Mouse (Mus musculus) forebrain, embryonic 11.5 days (tissue): ENCODE measurements around the gene Gpr160. TPM values are rescaled to one million over a fixed set of nuclear protein-coding genes. Genes with fewer than 3 reads are reported as not detected.

ENCODE experiments used
- ATAC-seq: fragments of 200-750 bp; cut with Nextera tagmentation; replicated peaks from 2 replicates; pipeline ENCODE4 v1.8.0; 2017; ENCODE audit warnings: moderate TSS enrichment; ENCODE audit not compliant: low FRiP score
- DNase-seq: peaks from one replicate; pipeline ENCODE4 v3.0.0-alpha.2; 2017; ENCODE audit warnings: low spot score
- H3K27ac ChIP-seq: fragments of 300-500 bp; sonication (generic); 2 replicates; pipeline ENCODE4 v1.5.1; 2014; ENCODE audit warnings: low read depth, low read length
- H3K27me3 ChIP-seq: fragments of 300-500 bp; sonication (generic); 2 replicates; pipeline ENCODE4 v1.6.1; 2014; ENCODE audit warnings: mild to moderate bottlenecking, low read length, mixed read lengths; ENCODE audit not compliant: control insufficient read depth, insufficient read depth
- H3K36me3 ChIP-seq: fragments of 300-500 bp; sonication (generic); 2 replicates; pipeline ENCODE4 v1.6.1; 2014; ENCODE audit warnings: mild to moderate bottlenecking, low read length, moderate library complexity, mixed read lengths; ENCODE audit not compliant: control insufficient read depth, insufficient read depth
- H3K4me1 ChIP-seq: fragments of 300-500 bp; sonication (generic); replicated peaks from 2 replicates; pipeline ENCODE4 v1.6.1; 2014; ENCODE audit warnings: low read length, mixed read lengths; ENCODE audit not compliant: control insufficient read depth, insufficient read depth
- H3K4me2 ChIP-seq: fragments of 300-500 bp; sonication (generic); 2 replicates; pipeline ENCODE4 v1.6.1; 2014; ENCODE audit warnings: low read depth, mild to moderate bottlenecking, low read length, moderate library complexity, mixed read lengths; ENCODE audit not compliant: severe bottlenecking
- H3K4me3 ChIP-seq: fragments of 300-500 bp; sonication (generic); 2 replicates; pipeline ENCODE4 v1.5.1; 2014; ENCODE audit warnings: low read depth, low read length
- H3K9ac ChIP-seq: fragments of 300-500 bp; sonication (generic); 2 replicates; pipeline ENCODE4 v1.6.1; 2014; ENCODE audit warnings: low read length
- H3K9me3 ChIP-seq: fragments of 300-500 bp; sonication (generic); 2 replicates; pipeline ENCODE4 v1.6.1; 2016; ENCODE audit warnings: low read length, mixed read lengths; ENCODE audit not compliant: control insufficient read depth
- WGBS: fragments of 180-500 bp; shearing (Covaris S2); extraction: QIAGEN DNeasy Blood & Tissue Kit; methylation state at CpG from one replicate; pipeline ENCODE4 v1.1.7; 2014; 5-methylcytosine and 5-hydroxymethylcytosine counted together
- polyA plus RNA-seq: library from polyadenylated mRNA; unstranded; fragments of >200 nt; fragmentation: Nextera tagmentation; extraction: Ambion mirVana; gene quantifications from 2 replicates; pipeline ENCODE4 v1.2.1, GENCODE M21; 2014

The Gpr160 gene
- polyA plus RNA-seq, 1 experiment from 2014 or later = 1.4 TPM

- Histone ChIP-seq H3K4me3 (no peak overlapping the region), H3K9me3 (no peaks in the 10 kb centered on the region), H3K27ac (no peak overlapping the region), H3K27me3 (no peaks in the 10 kb centered on the region), H3K9ac (no peak overlapping the region), H3K36me3 (no peaks in the 10 kb centered on the region; the same call in 1 of the 2 replicates), H3K4me1 (no peaks in the 10 kb centered on the region), H3K4me2 (no peak overlapping the region)
- DNase-seq (no peak), ATAC-seq (no peak)
- WGBS = 37% methylated on average over 3 of the region's 3 CpGs
Observed at GRCm38 (mm10) chr3:30929828-30930227, 74.1 kb downstream of the Gpr160 start.

DNA sequence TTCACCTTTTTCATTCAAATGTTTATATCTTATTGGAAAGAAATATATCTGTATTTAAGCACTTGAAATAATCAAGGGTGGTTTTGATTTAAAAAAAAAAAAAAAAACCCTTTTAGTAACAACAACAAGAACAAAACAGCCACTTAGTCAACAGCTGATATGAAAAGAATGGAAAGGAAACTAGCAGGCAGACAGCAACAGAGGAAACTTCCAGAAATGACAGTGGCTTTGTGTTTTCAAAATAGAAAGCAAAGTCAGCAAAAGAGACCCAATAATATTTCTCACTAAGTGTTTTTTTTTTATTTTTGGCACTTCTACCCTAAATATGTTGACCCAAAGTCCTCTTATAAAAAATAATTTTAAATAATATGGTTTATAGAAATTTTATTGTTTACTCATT is 78.6 kb downstream of the Gpr160 start:
- H3K4me1 ChIP-seq = no peaks in the 10 kb centered on the region
- H3K4me2 ChIP-seq = no peak overlapping the region
- H3K9ac ChIP-seq = no peak overlapping the region
- H3K9me3 ChIP-seq = no peaks in the 10 kb centered on the region
- H3K4me3 ChIP-seq = no peak overlapping the region
- no peak for DNase-seq
- no peak overlapping the region for H3K27ac ChIP-seq
- no peaks in the 10 kb centered on the region for H3K27me3 ChIP-seq
- H3K36me3 ChIP-seq = no peaks in the 10 kb centered on the region; the same call in 1 of the 2 replicates
- ATAC-seq = no peak

Other genes starting within 250 kb of the Gpr160 start
- not detected in 2 replicates for gene Lrriq4, start 211.4 kb upstream of the Gpr160 start, polyA plus RNA-seq
- gene Lrrc34, start 208.1 kb upstream of the Gpr160 start, polyA plus RNA-seq = 1.2 and 2.1 TPM in 2 replicates
- gene Lrrc31, start 156.1 kb upstream of the Gpr160 start, polyA plus RNA-seq = not detected in 2 replicates
- gene Samd7, start 109.7 kb upstream of the Gpr160 start, polyA plus RNA-seq = not detected in 2 replicates
- 48.5 and 62.0 TPM in 2 replicates for gene Sec62, start 63.1 kb upstream of the Gpr160 start, polyA plus RNA-seq
- gene Phc3, start 113.5 kb downstream of the Gpr160 start, polyA plus RNA-seq = 6.2 and 7.4 TPM in 2 replicates
- 41.8 and 44.9 TPM in 2 replicates for gene Prkci, start 139.8 kb downstream of the Gpr160 start, polyA plus RNA-seq
- gene Skil, start 239.1 kb downstream of the Gpr160 start, polyA plus RNA-seq = 31.6 and 33.5 TPM in 2 replicates